Mouse (Mus musculus) neural tube, embryonic 14.5 days (tissue): ENCODE data around the gene Map4. TPM values are rescaled to one million over a fixed set of nuclear protein-coding genes. Genes with fewer than 3 reads are reported as not detected.

Experiments
- ATAC-seq: fragments of 200-750 bp; cut with Nextera tagmentation; 2 replicates; pipeline ENCODE4 v1.8.0; 2017; ENCODE audit warnings: low read depth, mild to moderate bottlenecking, moderate TSS enrichment, moderate library complexity
- H3K27ac ChIP-seq: fragments of 300-500 bp; sonication (generic); 2 replicates; pipeline ENCODE4 v1.5.1; 2014; ENCODE audit warnings: low read depth, mild to moderate bottlenecking, control low read depth, low read length, moderate library complexity, mixed read lengths
- H3K27me3 ChIP-seq: fragments of 300-500 bp; sonication (generic); 2 replicates; pipeline ENCODE4 v1.6.1; 2014; ENCODE audit warnings: low read length; ENCODE audit not compliant: control insufficient read depth, insufficient read depth
- H3K36me3 ChIP-seq: fragments of 300-500 bp; sonication (generic); 2 replicates; pipeline ENCODE4 v1.6.1; 2014; ENCODE audit warnings: low read length, mixed read lengths; ENCODE audit not compliant: control insufficient read depth, insufficient read depth
- H3K4me1 ChIP-seq: fragments of 300-500 bp; sonication (generic); 2 replicates; pipeline ENCODE4 v1.6.1; 2014; ENCODE audit warnings: low read length; ENCODE audit not compliant: control insufficient read depth, insufficient read depth
- H3K4me2 ChIP-seq: fragments of 300-500 bp; sonication (generic); 2 replicates; pipeline ENCODE4 v1.6.1; 2014; ENCODE audit warnings: mild to moderate bottlenecking, low read depth, low read length, control low read depth
- H3K4me3 ChIP-seq: fragments of 300-500 bp; sonication (generic); 2 replicates; pipeline ENCODE4 v1.5.1; 2014; ENCODE audit warnings: low read depth, low read length, control low read depth, mixed read lengths
- H3K9ac ChIP-seq: fragments of 300-500 bp; sonication (generic); replicated peaks from 2 replicates; pipeline ENCODE4 v1.6.1; 2014; ENCODE audit warnings: low read depth, mild to moderate bottlenecking, control low read depth, low read length, mixed read lengths
- H3K9me3 ChIP-seq: fragments of 300-500 bp; sonication (generic); 2 replicates; pipeline ENCODE4 v1.6.1; 2016; ENCODE audit warnings: low read length; ENCODE audit not compliant: control insufficient read depth
- WGBS: fragments of 180-500 bp; shearing (Covaris S2); extraction: QIAGEN DNeasy Blood & Tissue Kit; methylation state at CpG from one replicate; pipeline ENCODE4 v1.1.7; 2014; 5-methylcytosine and 5-hydroxymethylcytosine counted together
- polyA plus RNA-seq: library from polyadenylated mRNA; unstranded; fragments of >200 nt; fragmentation: Nextera tagmentation; extraction: Ambion mirVana; gene quantifications from 2 replicates; pipeline ENCODE4 v1.2.1, GENCODE M21; 2014

Map4 gene
- polyA plus RNA-seq = 171 and 219 TPM in 2 replicates

DNA sequence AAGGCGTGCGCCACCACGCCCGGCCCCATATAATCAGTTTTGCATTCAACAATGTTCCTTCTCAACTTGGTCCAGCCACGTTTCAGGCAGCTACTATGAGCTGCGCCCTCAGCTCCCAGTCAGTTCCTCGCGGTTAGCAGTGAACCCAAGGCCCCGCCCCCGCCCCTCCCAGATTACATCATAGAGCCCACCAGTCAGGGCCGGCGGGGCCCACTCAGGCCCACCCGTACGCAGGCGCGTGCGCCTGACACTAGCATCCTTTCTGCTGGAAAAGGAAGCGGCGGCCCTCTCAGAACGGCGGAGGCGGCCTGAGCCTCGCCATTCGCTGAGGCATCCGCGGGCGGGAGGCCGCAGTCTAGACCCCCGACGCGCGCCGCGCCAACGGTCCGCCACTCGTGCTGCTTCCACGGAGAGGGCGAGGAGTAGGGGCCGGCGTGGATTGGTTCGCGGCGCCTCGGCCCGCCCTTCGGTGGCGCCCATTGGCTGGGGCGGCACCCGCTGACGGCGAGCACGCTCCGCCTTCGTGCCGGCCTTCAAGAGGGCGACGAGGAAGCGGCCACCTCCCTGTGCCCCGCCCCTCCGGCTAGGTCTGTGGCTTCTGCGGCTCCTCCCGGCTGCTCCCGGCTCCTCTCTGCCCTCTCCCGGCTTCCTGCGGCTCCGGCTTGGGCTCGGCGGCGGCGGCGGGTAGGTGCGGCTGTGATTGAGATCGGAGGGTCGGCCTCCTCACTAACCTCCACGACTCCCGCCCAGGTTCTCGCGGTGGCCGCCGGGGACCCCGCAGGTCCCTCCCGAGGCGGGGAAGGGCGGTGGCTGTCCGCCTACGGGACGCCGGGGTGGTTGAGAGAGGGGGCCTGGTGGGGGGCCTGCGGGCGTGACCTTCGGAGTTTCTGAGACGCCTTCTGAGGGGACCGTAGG, at the start of gene Map4:
Gene Map4 (plus strand): TSS at position 204 of the 915 bp plus-strand sequence.
- Histone ChIP-seq H3K4me3 (peak within 1 kb of the TSS; percentile 81), H3K36me3 (no peaks in the 10 kb centered on the region), H3K9ac (peak within 1 kb of the TSS; percentile 84), H3K4me1 (peaks cover 9% of the 10 kb centered on the region; the same call in 1 of the 2 replicates), H3K27me3 (peaks cover 3% of the 10 kb centered on the region; the same call in 1 of the 2 replicates), H3K4me2 (peak within 1 kb of the TSS; percentile 87), H3K27ac (peak within 1 kb of the TSS; percentile 90), H3K9me3 (no peaks in the 10 kb centered on the region)
- WGBS = under 1% methylated on average over 92 of the region's 94 CpGs
- peak; percentile 99 for ATAC-seq

DNA sequence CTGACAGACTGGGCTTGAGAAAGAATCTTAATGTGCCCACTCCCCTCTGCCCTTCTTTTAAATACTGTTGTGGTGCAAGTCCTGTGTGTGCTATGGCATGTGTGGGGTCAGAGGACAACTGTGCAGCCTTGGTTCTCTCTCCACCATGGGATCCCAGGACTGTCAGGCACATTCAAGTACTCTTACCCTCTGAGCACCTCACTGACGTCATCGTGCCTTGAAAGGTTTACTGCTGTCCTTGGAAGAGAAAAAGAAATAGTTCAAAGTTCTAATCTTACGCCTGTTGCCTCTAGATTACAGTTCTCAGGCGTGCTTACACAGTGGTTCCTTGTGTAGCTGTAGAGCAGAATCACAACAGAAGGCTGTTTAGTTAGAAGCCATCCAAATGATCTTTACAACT, 45.0 kb upstream of the Map4 start:
- no peak overlapping the region for H3K4me3 ChIP-seq
- H3K27me3 ChIP-seq = no peaks in the 10 kb centered on the region
- peaks cover 81% of the 10 kb centered on the region for H3K36me3 ChIP-seq
- H3K9me3 ChIP-seq = no peaks in the 10 kb centered on the region
- H3K9ac ChIP-seq = no peak overlapping the region
- no peak overlapping the region for H3K4me2 ChIP-seq
- no peak overlapping the region for H3K27ac ChIP-seq
- WGBS = 90% methylated on average over 4 of the region's 4 CpGs
- ATAC-seq = no peak
- H3K4me1 ChIP-seq = no peaks in the 10 kb centered on the region

DNA sequence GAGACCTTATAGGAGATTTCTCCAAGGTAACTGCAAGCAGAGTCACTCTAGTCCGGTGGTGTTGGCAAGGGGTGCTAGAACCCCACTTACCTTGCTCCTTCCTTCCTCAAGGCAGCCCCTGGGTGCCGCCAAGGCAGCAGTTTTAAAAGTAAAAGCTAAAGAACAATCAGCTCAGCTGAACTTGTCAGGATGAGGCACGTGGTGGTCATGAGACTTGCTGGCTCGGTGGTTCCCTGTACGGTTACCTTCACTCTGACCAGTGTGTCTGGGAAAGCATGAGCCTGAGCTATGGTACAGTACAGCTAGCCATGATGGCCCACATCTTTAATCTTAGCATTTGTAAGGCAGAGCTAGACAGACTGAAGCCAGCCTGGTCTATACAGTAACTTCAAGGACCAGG, 43.9 kb upstream of the Map4 start:
- Histone ChIP-seq H3K4me2 (no peak overlapping the region), H3K9me3 (no peaks in the 10 kb centered on the region), H3K36me3 (peaks cover 85% of the 10 kb centered on the region), H3K27ac (no peak overlapping the region), H3K4me3 (no peak overlapping the region), H3K4me1 (no peaks in the 10 kb centered on the region), H3K27me3 (no peaks in the 10 kb centered on the region), H3K9ac (no peak overlapping the region)
- ATAC-seq = no peak
- WGBS = 96% methylated on average over 5 of the region's 5 CpGs

DNA sequence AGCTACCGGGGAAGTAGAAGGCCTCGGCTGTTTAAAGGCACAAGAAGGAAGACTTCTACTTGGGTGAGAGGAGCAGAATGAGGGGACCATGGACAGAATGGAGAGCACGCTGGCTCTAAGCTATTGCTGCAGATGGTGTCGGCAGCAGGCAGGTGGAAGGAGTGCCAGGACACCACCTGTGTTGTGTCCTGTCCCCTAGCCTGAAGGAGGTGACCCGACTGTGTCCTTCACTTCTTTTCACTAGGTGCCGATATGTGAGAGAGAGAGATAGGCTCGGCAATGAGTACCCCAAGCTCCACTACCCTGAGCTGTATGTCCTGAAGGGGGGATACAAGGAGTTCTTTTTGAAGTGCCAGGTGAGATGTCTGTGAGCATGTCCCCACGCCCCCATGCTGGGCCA, 39.8 kb upstream of the Map4 start:
- no peak overlapping the region for H3K4me3 ChIP-seq
- no peaks in the 10 kb centered on the region for H3K9me3 ChIP-seq
- no peak overlapping the region for H3K9ac ChIP-seq
- no peak for ATAC-seq
- H3K4me2 ChIP-seq = no peak overlapping the region
- no peaks in the 10 kb centered on the region for H3K27me3 ChIP-seq
- no peak overlapping the region for H3K27ac ChIP-seq
- no peaks in the 10 kb centered on the region for H3K4me1 ChIP-seq
- H3K36me3 ChIP-seq = peaks cover 57% of the 10 kb centered on the region
- WGBS = 95% methylated on average over 8 of the region's 8 CpGs

DNA sequence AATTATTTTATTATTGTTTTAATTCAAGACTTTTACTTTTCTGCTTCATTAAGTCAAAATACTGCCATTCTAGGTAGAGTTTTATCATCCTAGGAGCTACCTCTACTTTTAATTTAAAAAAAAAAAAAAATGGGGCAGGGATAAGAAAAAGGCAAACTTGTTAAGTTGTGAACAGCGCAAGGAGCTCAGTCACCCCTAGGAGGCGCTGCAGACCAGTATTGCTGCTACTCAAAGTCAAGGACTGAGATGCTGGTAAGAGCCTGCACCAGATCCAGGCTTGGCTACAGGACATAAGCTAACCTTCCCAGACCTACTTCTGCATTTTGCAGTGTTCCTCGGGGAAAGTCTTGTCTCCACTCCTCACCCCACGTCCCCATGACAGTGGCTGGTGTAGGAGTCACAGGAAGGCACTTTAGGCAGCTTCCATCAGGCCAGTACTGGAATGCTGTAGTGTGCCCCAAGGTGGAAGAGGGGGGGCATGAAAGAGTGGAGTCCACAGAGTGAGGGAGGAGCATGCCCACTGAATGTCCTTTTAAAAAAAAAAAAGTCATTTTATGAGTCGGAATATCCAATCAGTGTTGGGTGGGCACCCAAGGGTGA, 38.5 kb upstream of the Map4 start:
- H3K36me3 ChIP-seq = peaks cover 47% of the 10 kb centered on the region
- H3K27me3 ChIP-seq = no peaks in the 10 kb centered on the region
- WGBS = 77% methylated on average over 5 of the region's 5 CpGs
- no peak overlapping the region for H3K27ac ChIP-seq
- no peak overlapping the region for H3K4me2 ChIP-seq
- no peaks in the 10 kb centered on the region for H3K4me1 ChIP-seq
- no peak overlapping the region for H3K4me3 ChIP-seq
- no peak overlapping the region for H3K9ac ChIP-seq
- ATAC-seq = peak; percentile 25; the same call in 1 of the 2 replicates
- H3K9me3 ChIP-seq = no peaks in the 10 kb centered on the region

DNA sequence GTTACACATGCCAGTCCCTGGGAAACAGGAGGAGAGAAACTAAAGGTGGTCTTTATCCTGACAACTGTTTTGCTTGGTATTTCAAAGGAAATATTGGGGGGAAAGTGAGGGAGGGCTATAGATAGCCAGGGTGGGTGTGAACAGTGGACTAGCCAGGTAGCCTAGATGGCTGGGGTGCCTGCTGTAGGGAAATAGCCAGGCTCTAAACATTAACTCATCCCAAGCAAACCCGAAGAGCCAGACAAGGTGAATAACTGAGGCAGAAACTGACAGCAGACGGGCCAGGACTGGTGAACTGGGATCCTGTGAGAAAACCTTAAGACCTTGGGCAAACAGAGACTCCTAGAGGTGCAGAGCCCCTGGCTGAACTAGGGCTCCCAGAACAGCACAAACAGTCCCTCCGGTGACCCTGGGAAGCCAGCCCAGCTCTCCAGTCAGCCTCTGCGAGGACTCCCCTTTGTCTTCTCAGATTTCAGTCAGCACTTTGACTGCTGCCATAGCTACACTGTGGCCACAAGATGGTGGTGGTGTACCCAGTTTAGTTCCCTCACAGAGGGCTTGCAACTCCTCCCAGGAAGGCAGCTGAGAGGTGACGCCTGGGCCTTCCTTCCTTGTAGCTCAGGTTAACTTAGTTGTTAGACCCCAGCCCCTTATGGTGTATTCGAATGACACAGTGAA, 36.7 kb upstream of the Map4 start:
- Histone ChIP-seq H3K27ac (peak overlapping the region; percentile 25; the same call in 1 of the 2 replicates), H3K27me3 (no peaks in the 10 kb centered on the region), H3K9ac (peak overlapping the region; percentile 39; the same call in 1 of the 2 replicates), H3K4me3 (no peak overlapping the region), H3K9me3 (no peaks in the 10 kb centered on the region), H3K36me3 (peaks cover 30% of the 10 kb centered on the region), H3K4me2 (no peak overlapping the region), H3K4me1 (no peaks in the 10 kb centered on the region)
- WGBS = 26% methylated on average over 6 of the region's 6 CpGs
- ATAC-seq = peak; percentile 90

DNA sequence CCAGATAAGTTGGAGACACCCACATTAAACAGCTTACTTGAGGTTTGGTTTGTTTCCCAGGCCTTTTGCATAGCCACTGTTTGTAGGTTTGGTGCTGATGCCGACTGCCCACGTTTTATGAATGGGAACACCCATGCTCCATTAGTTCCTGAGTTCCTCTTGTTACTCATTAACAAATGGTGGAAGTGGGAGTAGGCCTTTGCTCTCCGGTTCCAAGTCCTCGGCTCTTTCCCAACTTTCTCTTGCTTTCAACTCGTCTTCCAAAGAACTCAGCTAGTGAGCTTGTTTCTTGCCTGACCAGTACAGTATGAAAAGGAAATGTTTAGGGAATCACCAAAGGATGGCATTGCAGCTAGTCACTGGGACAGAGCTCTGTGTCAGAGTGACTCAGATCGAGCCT, 35.7 kb upstream of the Map4 start:
- no peak for ATAC-seq

DNA sequence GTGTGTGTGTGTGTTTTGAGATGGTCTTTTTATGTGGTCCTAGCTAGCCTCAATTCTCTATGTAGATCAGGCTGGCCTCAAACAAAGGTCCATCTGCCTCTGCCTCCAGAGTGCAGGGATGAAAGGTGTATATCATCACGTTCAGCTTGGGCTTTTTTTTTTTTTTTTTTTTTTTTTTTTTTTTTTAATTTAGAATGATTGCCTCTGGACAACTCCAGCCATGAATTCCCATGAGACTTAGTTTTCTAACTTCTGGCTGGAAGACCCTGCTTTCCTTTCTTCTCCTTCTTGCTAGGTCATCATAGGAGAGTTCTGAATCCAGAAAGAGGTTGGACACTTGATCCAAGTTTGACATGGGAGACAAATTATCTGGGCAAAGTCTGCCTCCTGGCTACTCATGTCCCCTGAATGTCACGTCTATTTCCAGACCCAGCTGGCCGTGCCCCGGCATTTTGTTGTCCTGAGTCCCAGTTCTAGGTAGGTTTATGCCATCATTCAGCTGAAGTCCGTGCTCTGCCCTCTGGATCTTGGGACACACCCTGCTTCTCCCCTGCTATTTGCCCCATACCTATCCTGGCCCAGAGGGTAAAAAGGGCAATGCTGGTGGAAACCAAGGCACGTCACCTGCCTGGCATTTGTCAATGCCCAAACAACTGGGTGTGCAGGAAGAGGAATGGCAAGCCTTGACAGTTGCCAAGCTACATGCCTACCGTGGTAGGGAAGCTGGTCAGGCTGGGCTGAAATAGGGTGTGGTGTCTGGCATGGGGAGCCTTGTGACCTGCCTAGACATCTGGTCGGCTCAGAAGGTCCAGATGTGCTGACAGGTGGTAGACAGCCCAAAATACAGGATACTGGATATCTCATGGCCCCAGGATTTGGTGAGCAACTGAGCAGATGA, 34.8 kb upstream of the Map4 start:
- no peaks in the 10 kb centered on the region for H3K4me1 ChIP-seq
- H3K36me3 ChIP-seq = peaks cover 11% of the 10 kb centered on the region
- no peak overlapping the region for H3K27ac ChIP-seq
- H3K4me3 ChIP-seq = no peak overlapping the region
- WGBS = 84% methylated on average over 8 of the region's 8 CpGs
- H3K27me3 ChIP-seq = no peaks in the 10 kb centered on the region
- no peak overlapping the region for H3K9ac ChIP-seq
- no peak for ATAC-seq
- H3K9me3 ChIP-seq = no peaks in the 10 kb centered on the region
- H3K4me2 ChIP-seq = no peak overlapping the region

More for the DNA sequence above, 35.7 kb upstream of the Map4 start:
- peaks cover 20% of the 10 kb centered on the region for H3K36me3 ChIP-seq
- 61% methylated on average over 6 of the region's 6 CpGs for WGBS
- H3K4me2 ChIP-seq = no peak overlapping the region
- no peaks in the 10 kb centered on the region for H3K4me1 ChIP-seq
- H3K27me3 ChIP-seq = no peaks in the 10 kb centered on the region
- H3K9me3 ChIP-seq = no peaks in the 10 kb centered on the region
- no peak overlapping the region for H3K4me3 ChIP-seq
- H3K9ac ChIP-seq = no peak overlapping the region
- no peak overlapping the region for H3K27ac ChIP-seq
